Mouse (Mus musculus): ENCODE measurements at regions not wholly inside any gene's neighbourhood (a gene's known extent, or its start where the extent isn't known, plus 50 kb on each side); places are given as distances from the start of the nearest gene placed in this dataset.
A peak's percentile ranks its signal among the peaks of the same experiment; 100 is the strongest.

GRCm38 (mm10) chr10:126391770-126392169 is 425.8 kb downstream of the Lrig3 start:
- ATAC-seq (ENCODE audit: low FRiP score, low read depth), result no peak
- H3K9me3 ChIP-seq, result no peaks in the 10 kb centered on the region
- 76% methylated on average over 6 of the region's 6 CpGs for WGBS
- H3K27me3 ChIP-seq, result no peaks in the 10 kb centered on the region
- no peak overlapping the region for H3K4me2 ChIP-seq (replicated peaks)
- no peak overlapping the region for H3K9ac ChIP-seq (replicated peaks)
- no peaks in the 10 kb centered on the region for H3K4me1 ChIP-seq
- H3K36me3 ChIP-seq, result no peaks in the 10 kb centered on the region
- no peak overlapping the region for H3K27ac ChIP-seq (replicated peaks)
- H3K4me3 ChIP-seq, result no peak overlapping the region

DNA sequence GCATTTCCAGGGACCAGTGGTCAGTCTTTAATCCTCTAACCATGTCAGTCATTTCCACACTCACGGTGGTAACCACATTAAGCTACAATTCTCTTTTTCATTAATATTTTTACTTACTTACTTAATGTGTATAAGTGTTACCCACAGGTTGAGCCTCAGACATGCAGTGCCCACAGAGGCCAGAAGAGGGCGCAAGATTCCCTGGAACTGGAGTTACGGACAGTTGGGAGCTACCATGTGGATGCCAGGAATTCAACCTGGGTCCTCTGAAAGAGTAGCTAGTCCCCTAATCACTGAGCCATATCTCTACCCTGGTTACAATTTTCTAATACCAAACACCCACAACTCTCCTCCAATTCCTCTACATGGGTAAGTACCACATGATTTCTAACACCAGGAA is 420.5 kb downstream of the Lrig3 start:
- no peak overlapping the region for H3K4me3 ChIP-seq
- no peak for ATAC-seq (ENCODE audit: low FRiP score, low read depth)
- 83% methylated on average over 3 of the region's 3 CpGs for WGBS
- no peaks in the 10 kb centered on the region for H3K27me3 ChIP-seq
- no peak overlapping the region for H3K9ac ChIP-seq (replicated peaks)
- H3K36me3 ChIP-seq, result no peaks in the 10 kb centered on the region
- no peak overlapping the region for H3K4me2 ChIP-seq (replicated peaks)
- no peak overlapping the region for H3K27ac ChIP-seq (replicated peaks)
- H3K4me1 ChIP-seq, result no peaks in the 10 kb centered on the region
- no peaks in the 10 kb centered on the region for H3K9me3 ChIP-seq

GRCm38 (mm10) chr10:126385644-126386043 is 419.7 kb downstream of the Lrig3 start:
- H3K4me1 ChIP-seq, result no peaks in the 10 kb centered on the region
- no peak for ATAC-seq (ENCODE audit: low FRiP score, low read depth)
- 95% methylated on average over 6 of the region's 6 CpGs for WGBS

DNA sequence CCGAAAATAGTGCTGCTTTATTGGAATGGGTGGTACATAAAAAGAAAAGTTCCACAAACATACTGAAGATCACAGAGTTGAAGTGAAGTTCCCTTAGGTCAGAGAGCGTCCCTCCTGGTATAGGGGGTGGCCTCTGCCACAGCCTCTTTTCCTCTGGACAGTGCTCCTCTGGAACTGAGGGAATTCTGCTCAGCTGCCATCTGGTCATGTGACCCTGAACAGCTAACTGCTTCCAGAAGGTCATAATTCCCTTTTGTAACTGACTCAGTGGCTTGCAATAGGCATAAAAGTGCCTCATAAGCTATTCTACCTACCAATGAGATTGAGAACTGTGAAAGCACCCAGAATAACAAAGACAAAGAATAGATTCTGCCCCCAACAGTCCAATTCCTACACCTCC is 414.4 kb downstream of the Lrig3 start:
- no peak for ATAC-seq (ENCODE audit: low FRiP score, low read depth)
- peaks cover 8% of the 10 kb centered on the region; the same call in 1 of the 2 replicates for H3K4me1 ChIP-seq
- no peak overlapping the region for H3K4me3 ChIP-seq
- no peak overlapping the region for H3K9ac ChIP-seq (replicated peaks)
- H3K9me3 ChIP-seq, result no peaks in the 10 kb centered on the region
- H3K27ac ChIP-seq (replicated peaks), result no peak overlapping the region
- WGBS, result 84% methylated on average over 2 of the region's 2 CpGs
- H3K36me3 ChIP-seq, result no peaks in the 10 kb centered on the region
- no peak overlapping the region for H3K4me2 ChIP-seq (replicated peaks)
- 0 out of 2 replicates have a peak, but pooled peaks cover 6% of the 10 kb centered on the region for H3K27me3 ChIP-seq

More at GRCm38 (mm10) chr10:126385644-126386043, 419.7 kb downstream of the Lrig3 start:
- Histone ChIP-seq H3K36me3 (no peaks in the 10 kb centered on the region), H3K27me3 (no peaks in the 10 kb centered on the region), H3K9ac (replicated peaks) (no peak overlapping the region), H3K4me2 (replicated peaks) (no peak overlapping the region), H3K27ac (replicated peaks) (no peak overlapping the region), H3K4me3 (no peak overlapping the region), H3K9me3 (no peaks in the 10 kb centered on the region)

DNA sequence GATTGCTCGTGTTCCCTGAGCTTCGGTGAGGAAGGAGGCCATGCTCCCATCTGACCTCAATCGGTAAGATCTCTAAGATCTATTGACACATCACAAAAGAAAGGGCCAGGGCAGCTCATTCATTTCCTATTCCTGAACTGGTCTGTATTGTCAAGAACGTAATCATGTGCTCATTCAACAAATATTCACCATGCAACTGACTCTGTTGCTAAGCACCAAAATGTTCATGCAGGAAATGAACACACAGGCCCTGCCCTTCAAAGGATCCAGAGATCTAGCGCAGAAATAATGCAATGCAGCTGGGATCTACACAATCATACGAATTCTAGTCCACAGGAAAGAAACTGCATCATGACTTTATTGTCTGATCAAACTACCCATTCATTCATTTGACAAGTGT is 413.3 kb downstream of the Lrig3 start:
- Histone ChIP-seq H3K27me3 (0 out of 2 replicates have a peak, but pooled peaks cover 6% of the 10 kb centered on the region), H3K4me3 (no peak overlapping the region), H3K27ac (replicated peaks) (no peak overlapping the region), H3K4me1 (peaks cover 8% of the 10 kb centered on the region; the same call in 1 of the 2 replicates), H3K36me3 (no peaks in the 10 kb centered on the region), H3K9ac (replicated peaks) (no peak overlapping the region), H3K4me2 (replicated peaks) (no peak overlapping the region), H3K9me3 (no peaks in the 10 kb centered on the region)
- 29% methylated on average over 6 of the region's 6 CpGs for WGBS
- 0 out of 2 replicates have a peak, but pooled peaks have one; percentile 34 for ATAC-seq (ENCODE audit: low FRiP score, low read depth)

DNA sequence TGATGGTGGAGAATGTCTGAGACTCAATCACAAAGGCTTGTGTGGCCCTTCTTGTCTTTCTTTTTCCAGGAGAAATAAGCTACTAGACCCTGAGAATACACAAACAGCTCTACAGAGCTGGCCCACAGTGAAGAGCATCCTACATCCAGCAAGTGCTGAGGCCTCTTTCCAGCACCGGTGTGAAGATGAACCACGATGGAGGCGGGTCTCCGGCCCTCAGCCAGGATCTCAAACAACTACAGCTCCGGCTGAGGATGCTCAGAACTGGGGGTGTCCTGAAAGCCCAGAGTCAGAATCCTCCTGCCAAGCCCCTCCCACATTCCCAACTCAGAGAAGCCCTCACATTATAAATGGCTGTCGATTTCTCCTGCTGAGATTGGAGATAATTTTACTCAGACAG is 407.9 kb downstream of the Lrig3 start:
- H3K27ac ChIP-seq (replicated peaks), result no peak overlapping the region
- 70% methylated on average over 6 of the region's 6 CpGs for WGBS
- no peak for ATAC-seq (ENCODE audit: low FRiP score, low read depth)
- H3K27me3 ChIP-seq, result 0 out of 2 replicates have a peak, but pooled peaks cover 6% of the 10 kb centered on the region
- H3K9ac ChIP-seq (replicated peaks), result no peak overlapping the region
- no peaks in the 10 kb centered on the region for H3K36me3 ChIP-seq
- no peak overlapping the region for H3K4me2 ChIP-seq (replicated peaks)
- no peaks in the 10 kb centered on the region for H3K9me3 ChIP-seq
- H3K4me3 ChIP-seq, result no peak overlapping the region
- peaks cover 2% of the 10 kb centered on the region; the same call in 1 of the 2 replicates for H3K4me1 ChIP-seq

GRCm38 (mm10) chr10:126371881-126372280 is 405.9 kb downstream of the Lrig3 start:
- Histone ChIP-seq H3K9ac (replicated peaks) (no peak overlapping the region), H3K4me2 (replicated peaks) (no peak overlapping the region), H3K9me3 (no peaks in the 10 kb centered on the region), H3K27me3 (no peaks in the 10 kb centered on the region), H3K27ac (replicated peaks) (no peak overlapping the region), H3K4me1 (no peaks in the 10 kb centered on the region), H3K36me3 (no peaks in the 10 kb centered on the region), H3K4me3 (no peak overlapping the region)
- ATAC-seq (ENCODE audit: low FRiP score, low read depth), result no peak
- WGBS, result 96% methylated on average over 6 of the region's 6 CpGs

DNA sequence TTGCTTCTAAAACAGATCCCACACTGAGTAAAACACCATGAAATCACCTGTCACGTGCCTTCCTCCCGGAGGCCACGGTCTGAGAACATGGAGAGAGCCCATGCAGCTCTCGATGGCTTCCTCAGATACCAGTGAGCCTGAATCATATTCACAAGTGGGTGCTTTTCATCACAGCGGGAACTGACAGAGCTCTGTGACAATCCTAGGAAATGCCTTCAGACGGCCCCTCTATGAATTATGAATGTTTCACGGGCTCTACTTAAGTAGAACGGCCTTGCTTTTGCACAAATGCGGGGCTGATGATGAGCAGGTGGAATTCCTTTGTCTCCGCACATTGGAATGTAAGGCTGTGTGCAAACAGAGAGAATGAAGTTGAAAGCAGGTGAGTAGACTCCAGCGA is 383.1 kb downstream of the Lrig3 start:
- H3K9me3 ChIP-seq, result no peaks in the 10 kb centered on the region
- no peak overlapping the region for H3K4me3 ChIP-seq
- no peaks in the 10 kb centered on the region for H3K36me3 ChIP-seq
- no peak overlapping the region for H3K9ac ChIP-seq (replicated peaks)
- H3K4me1 ChIP-seq, result 0 out of 2 replicates have a peak, but pooled peaks cover 5% of the 10 kb centered on the region
- 62% methylated on average over 11 of the region's 11 CpGs for WGBS
- no peak overlapping the region for H3K27ac ChIP-seq (replicated peaks)
- peak; percentile 58 for ATAC-seq (ENCODE audit: low FRiP score, low read depth)
- no peaks in the 10 kb centered on the region for H3K27me3 ChIP-seq
- no peak overlapping the region for H3K4me2 ChIP-seq (replicated peaks)

DNA sequence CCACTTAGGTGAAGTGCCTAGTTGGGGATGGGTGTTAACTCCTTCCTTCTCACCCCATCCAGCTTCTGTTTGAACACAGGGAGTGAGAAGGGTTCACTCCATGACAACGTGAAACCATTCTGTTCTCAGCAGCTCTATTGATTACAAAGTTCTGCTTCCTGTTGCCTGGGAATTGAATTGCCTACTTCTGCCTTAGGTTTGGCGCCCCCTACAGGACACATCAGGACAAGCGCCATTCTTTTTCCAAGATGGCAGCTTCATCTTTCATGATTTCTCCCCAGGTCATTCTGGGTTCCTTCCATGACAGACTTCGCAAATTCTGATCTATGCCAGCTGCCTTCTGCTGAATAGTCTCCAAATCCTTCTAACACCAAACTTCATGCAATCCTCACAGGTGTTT is 371.5 kb downstream of the Lrig3 start:
- H3K4me3 ChIP-seq, result no peak overlapping the region
- ATAC-seq (ENCODE audit: low FRiP score, low read depth), result no peak
- H3K36me3 ChIP-seq, result no peaks in the 10 kb centered on the region
- 0 out of 2 replicates have a peak, but pooled peaks cover 6% of the 10 kb centered on the region for H3K9me3 ChIP-seq
- 70% methylated on average over 4 of the region's 4 CpGs for WGBS
- H3K4me1 ChIP-seq, result no peaks in the 10 kb centered on the region
- H3K4me2 ChIP-seq (replicated peaks), result no peak overlapping the region
- H3K27me3 ChIP-seq, result no peaks in the 10 kb centered on the region
- no peak overlapping the region for H3K9ac ChIP-seq (replicated peaks)
- H3K27ac ChIP-seq (replicated peaks), result no peak overlapping the region

DNA sequence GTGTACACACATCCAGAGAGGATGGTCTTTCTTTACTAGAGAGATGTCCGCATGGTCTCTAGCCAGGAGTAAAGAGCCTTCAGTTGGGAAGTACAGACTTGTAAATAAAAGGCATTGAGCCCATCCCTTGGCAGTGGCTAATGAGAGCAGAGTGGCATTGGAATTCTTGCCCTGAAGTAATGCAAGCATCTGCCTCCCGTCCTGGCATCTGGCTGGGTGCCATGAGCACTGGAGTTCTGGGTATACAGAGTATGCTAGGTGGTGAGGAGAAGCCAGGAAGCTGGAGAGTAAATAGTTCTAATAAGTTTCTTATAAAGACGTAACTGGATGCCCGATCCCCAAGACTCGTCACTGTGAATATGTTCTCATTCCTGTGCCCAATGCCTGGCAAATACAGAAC is 367.8 kb downstream of the Lrig3 start:
- no peak overlapping the region for H3K9ac ChIP-seq (replicated peaks)
- H3K4me2 ChIP-seq (replicated peaks), result no peak overlapping the region
- H3K27ac ChIP-seq (replicated peaks), result no peak overlapping the region
- H3K9me3 ChIP-seq, result no peaks in the 10 kb centered on the region
- 91% methylated on average over 5 of the region's 5 CpGs for WGBS
- H3K36me3 ChIP-seq, result no peaks in the 10 kb centered on the region
- H3K4me1 ChIP-seq, result no peaks in the 10 kb centered on the region
- no peaks in the 10 kb centered on the region for H3K27me3 ChIP-seq
- H3K4me3 ChIP-seq, result no peak overlapping the region
- ATAC-seq (ENCODE audit: low FRiP score, low read depth), result no peak

DNA sequence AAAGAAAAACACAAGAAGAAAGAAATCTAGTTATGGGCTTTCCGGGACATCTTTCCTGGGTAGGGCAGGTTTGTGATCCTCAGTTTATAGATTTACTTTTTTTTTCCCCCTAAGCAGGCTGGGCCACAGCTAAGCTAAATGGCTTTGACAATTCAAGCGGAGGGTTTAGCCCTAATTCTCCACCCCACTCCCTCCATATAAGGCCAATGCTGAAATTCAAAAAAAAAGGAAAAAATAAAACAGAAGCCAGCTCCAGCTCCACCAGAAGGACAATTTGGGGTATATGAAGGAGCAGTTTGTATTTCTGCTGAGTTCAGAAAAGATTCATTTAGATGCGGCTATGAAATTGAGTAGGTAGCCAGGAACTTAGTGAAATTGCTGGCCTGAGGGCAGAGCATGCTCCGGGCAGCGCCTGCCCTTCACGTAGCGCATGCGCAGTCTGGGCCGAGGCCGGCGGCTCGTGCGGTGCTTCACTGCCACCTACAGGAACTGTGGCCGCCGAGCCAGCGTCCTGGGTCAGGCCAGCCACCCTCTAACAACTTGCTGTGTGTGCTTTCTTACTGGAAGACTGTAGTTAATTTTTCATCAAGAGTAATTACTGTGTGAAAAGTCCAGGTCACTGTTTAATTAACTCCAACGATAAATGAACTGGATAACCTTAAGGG is 364.5 kb downstream of the Lrig3 start:
- peak overlapping the region; percentile 26; the same call in 1 of the 2 replicates for H3K4me2 ChIP-seq (replicated peaks)
- H3K27ac ChIP-seq (replicated peaks), result no peak overlapping the region
- no peak overlapping the region for H3K9ac ChIP-seq (replicated peaks)
- no peak overlapping the region for H3K4me3 ChIP-seq
- WGBS, result 4% methylated on average over 17 of the region's 17 CpGs
- no peaks in the 10 kb centered on the region for H3K9me3 ChIP-seq
- ATAC-seq (ENCODE audit: low FRiP score, low read depth), result peak; percentile 97
- no peaks in the 10 kb centered on the region for H3K4me1 ChIP-seq
- no peaks in the 10 kb centered on the region for H3K36me3 ChIP-seq
- H3K27me3 ChIP-seq, result no peaks in the 10 kb centered on the region

DNA sequence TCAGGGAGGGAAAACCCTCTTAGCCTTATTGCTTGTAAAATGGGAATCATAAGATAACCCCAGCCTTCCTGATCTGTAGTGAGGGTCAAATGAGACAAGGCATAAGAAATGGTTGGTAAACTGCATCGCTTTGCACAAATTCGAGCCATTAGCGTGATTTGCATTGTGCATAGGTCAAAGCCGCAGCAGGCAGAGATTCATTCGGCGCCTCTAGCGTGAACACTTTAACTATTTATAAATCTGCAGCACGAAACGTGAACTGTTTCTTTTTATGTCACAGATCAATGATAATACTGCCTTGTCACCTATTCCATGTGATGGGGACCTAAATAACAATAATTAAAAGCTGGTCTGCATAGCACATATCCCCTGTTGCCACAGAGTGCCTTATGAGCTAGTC is 354.9 kb downstream of the Lrig3 start:
- Histone ChIP-seq H3K9me3 (no peaks in the 10 kb centered on the region), H3K9ac (replicated peaks) (no peak overlapping the region), H3K4me1 (no peaks in the 10 kb centered on the region), H3K27ac (replicated peaks) (no peak overlapping the region), H3K4me2 (replicated peaks) (no peak overlapping the region), H3K27me3 (no peaks in the 10 kb centered on the region), H3K36me3 (no peaks in the 10 kb centered on the region), H3K4me3 (no peak overlapping the region)
- ATAC-seq (ENCODE audit: low FRiP score, low read depth), result no peak
- 78% methylated on average over 9 of the region's 9 CpGs for WGBS

- 84% methylated on average over 10 of the region's 10 CpGs for WGBS
- H3K9me3 ChIP-seq, result no peaks in the 10 kb centered on the region
- no peak overlapping the region for H3K4me3 ChIP-seq
- H3K9ac ChIP-seq (replicated peaks), result no peak overlapping the region
- no peaks in the 10 kb centered on the region for H3K27me3 ChIP-seq
- no peak for ATAC-seq (ENCODE audit: low FRiP score, low read depth)
- H3K27ac ChIP-seq (replicated peaks), result no peak overlapping the region
- H3K36me3 ChIP-seq, result no peaks in the 10 kb centered on the region
- H3K4me2 ChIP-seq (replicated peaks), result no peak overlapping the region
- no peaks in the 10 kb centered on the region for H3K4me1 ChIP-seq
Observed at GRCm38 (mm10) chr10:126319795-126320194, 353.8 kb downstream of the Lrig3 start.

Measured in midbrain, embryonic 12.5 days (tissue).